Mouse (Mus musculus): Measurements from ENCODE around the gene Snx25.
"Not testable (repeated sequence)": the region's sequence is repeated elsewhere in the genome, so short reads cannot be mapped to it uniquely, and the experiment has no call there.

The Snx25 gene

DNA sequence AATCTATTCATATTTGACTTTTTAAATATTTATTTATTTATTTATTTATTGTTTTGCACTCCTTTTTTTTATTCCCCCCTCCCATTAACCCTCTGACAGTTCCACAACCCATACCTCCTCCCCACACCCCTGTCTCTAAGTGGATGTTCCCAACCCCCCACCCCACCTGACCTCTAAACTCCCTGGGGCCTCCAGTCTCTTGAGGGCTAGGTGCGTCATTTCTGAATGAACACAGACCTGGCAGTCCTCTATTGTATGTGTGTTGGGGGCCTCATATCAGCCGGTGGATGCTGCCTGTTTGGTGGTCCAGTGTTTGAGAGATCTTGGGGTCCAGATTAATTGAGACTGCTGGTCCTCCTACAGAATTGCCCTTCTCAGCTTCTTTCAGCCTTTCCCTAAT lies 16.4 kb downstream of the Snx25 start:
- not testable (repeated sequence) for DNase-seq

DNA sequence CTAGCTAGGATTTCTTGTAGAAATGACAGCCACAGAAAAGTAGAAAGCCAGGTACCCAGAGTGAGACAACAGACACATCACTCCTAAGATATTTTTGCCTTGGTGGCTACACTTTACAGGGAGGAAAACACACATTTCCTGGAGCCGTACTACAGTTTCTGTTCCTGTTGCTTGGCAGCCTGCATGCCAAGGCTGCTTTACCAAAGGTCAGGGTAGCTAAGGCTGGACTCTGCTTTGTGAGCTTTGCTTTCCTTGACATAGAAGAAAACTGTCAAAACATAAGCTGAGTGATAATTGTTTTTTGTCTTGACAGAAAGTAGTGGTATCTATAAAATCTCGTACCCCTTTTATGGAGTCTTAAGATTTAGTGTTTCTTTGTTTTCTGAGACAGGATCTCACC lies 21.5 kb downstream of the Snx25 start:
- peak; percentile 56 to 67 for DNase-seq

DNA sequence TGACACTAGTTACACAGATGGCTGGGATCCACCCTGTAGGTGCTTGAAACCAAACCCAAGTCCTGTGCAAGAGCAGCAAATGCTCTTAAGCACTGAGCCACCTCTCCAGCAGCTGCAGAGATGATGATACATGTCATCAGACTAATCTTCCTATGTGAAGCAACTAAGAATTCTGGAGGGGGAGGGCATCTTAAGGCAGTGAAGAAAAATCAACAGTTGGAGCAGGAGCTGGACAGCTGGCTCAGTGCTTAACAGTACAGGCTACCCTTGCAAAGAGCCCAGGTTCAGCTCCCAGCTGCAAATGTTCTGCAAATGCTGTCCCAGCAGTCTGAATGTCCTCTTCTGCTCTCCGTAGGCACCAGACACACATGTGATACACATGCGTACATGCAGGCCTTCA lies 29.5 kb downstream of the Snx25 start:
- DNase-seq: no peak

DNA sequence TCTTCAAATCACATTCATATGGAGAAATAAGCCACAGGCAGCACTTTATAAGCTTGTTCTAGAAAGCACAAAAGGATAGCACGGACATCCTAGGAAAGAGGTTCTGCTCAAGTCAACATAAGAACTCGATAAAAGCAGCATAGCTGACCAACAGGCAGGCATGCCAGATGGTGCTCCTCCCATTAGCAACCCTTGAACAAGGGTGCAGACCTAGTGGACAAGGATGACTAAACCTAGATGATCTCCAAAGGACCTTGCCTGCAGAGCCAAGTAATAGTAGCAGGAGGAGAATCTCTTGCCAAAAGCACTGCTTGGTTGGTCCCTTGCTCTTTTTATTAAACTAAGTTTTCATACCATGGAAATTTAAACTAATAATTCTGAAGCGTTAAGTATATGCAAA lies 32.8 kb downstream of the Snx25 start:
- DNase-seq: peak; percentile 48 to 53

DNA sequence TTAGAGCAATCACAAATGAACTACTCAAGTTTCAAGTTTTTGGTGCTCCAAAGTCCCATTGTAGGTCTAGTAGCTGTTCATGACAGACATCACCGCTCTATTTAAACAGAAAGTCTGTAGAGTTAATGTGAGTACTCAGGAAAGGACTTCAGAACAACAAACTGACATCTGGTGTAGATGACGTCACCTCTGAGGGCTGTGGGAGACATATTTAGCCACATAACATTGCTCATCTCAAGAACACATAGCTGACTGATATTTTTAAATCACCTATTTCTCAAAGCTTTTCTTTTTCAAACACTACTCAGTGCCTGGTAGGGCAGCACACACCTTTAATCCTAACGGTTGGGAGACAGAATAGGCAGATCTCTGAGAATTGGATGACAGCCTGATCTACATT lies 34.8 kb downstream of the Snx25 start:
- no peak for DNase-seq

DNA sequence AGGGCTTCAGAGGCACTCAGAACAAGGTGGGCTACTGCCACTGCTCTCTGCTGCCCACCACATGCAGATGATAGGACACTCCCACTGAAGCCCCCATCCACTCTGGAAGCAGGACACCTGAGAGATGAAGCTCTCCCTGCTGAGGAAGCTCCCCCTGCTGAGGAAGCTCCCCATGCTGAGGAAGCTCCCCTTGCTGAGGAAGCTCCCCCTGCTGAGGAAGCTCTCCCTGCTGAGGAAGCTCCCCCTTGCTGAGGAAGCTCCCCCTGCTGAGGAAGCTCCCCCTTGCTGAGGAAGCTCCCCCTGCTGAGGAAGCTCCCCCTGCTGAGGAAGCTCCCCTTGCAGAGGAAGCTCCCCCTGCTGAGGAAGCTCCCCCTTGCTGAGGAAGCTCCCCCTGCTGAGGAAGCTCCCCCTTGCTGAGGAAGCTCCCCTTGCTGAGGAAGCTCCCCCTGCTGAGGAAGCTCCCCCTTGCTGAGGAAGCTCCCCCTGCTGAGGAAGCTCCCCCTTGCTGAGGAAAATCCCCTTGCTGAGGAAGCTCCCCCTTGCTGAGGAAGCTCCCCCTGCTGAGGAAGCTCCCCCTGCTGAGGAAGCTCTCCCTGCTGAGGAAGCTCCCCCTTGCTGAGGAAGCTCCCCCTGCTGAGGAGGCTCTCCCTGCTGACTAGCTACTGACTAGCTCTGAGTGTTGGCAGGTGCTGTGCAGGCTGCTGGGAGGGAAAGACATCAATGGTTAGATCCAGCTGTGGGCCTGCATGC lies 38.4 kb downstream of the Snx25 start:
- not testable (repeated sequence) for DNase-seq

DNA sequence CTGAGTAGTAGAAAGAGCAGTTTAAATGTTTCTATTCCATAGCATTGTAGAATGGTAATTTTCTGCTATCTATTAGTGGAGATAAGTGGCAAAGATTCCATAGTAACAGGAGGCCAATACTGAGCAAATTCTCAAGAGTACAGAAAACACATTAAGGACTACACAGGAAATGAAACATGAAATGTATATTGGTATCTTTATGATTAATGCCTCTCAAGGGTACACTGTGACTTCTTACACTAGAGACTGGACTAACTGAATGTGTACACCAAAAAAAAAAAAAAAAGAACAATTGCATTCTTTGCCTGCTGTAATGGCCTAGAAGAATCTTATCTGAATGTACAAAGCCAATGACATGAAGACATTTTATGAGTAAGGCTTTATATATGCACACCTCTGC lies 44.3 kb downstream of the Snx25 start:
- no peak for DNase-seq

DNA sequence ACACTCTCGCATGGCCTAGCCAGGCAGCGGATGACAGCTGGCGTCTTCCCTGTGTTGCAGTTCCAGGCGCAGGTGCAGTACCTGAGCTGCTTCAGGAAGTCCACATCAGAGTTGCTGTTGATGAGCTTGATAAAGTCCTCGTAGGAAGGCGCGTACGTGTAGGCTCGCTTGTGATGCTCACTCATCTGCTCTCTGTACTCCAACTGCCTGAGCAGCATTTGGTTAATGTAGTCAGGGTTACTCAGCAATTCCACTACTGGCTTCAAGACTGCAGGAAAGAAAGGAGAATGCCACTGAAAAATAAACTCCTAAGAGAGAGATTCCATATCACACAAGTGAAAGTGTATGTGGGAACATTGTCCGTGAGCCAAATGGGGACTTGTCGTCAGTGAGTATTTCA lies 48.5 kb downstream of the Snx25 start:
- DNase-seq: no peak

DNA sequence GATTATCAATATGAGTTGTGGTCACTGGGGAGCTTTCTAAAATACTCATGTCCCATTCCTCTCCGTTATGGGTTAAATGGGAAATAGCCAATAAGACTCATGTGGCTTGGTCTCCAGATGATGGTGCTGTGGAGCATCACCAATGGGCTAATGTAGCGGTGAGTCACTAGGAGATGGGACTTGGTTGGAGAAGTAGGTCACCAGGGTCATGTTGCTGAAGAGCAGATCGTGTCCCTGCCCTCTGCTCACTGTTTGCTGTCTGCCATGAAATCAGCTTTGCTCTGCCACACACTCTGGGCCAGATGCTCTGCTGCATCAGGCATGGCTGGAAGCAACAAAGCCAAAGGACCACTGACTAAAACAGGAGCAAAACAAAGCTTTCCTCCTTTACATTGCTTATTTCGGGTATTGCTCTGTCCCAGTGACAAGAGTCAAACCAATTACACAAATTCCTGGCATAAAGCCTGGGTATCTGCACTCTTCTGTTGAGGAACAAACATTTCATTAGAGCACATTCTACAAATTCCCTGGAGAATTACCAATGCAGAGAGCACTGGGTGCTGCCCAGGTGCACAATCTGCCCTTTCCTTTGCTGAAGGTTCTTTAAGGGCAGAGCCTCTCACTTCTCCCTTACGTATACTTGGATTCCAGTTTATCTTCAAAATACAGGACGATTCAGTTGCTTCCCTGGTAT lies 59.1 kb downstream of the Snx25 start:
- peak; percentile 17 to 71 for DNase-seq

DNA sequence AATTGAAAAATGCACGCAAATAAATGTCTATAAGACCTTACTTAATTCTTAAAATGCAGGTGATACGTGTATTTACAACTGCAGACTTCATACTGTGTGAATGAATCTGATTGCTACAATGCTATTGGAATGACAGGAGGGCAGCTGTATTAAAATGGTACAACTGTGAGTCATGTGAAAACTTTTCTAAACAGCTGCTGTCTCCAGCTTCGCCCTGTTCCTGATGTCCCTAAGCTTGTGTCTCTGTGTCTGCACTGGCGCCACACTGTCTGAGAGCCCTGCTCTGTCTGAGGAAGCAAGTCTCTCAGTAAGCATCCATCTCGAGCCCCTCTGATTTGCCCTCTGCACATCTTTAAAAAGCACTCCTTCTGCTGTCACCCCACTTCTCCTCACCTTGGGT lies 68.8 kb downstream of the Snx25 start:
- no peak for DNase-seq

DNA sequence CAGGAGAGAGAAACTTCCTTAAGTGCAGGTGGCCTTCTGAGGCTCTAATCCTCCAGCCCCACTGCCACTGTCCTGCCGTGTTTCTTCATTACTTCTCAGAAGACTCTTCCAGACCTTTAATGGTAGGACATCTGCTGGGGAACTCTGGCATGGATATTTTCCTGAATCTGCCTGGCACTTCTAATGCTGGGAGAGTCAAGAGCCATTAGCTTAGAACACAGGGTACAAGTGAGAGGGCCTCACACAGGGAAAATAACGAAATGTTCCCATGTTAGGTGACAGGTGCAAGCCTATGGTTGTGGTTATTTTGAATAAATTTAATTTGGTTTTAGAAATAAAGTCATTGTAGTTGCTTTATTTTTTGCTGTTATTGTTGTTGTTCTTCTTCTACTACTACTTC lies 70.9 kb downstream of the Snx25 start:
- no peak for DNase-seq

DNA sequence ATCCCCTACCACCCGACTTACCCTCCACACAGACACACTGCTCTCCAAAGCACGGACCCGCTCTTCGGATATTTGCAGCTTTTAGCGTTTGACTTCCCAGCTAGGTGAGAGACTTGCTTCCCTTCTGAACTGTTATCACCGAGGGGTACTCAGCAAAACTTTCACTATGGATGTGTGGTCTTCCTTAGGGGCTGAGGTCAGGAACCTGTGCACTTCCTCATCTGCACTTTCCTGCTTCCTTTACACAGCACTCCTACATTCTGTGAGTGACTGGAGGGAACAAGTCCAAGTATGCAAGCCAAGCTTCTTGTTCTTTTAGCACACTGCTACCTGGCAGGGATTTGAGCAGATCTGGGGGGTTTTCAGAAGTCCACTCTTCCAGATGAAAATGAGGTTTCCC lies 73.1 kb downstream of the Snx25 start:
- no peak for DNase-seq

DNA sequence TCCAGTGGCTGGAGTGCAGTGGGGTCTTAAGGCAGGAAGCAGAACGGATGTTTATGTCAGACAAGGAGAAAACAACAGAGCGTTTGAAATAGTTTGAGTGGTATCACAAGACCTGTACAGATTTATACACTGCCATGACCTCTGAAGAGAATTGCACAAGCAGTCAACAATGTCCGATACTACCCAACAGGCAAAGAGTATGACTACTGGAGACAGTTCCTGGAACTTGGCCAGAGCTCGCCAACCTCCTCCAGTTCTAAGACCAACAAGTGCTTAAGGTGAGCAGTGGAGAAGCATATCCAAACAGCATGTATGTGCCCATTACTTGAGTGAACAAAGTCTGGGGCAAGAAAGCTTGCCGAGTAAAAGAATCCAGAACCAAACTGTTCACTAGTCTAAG lies 76.7 kb downstream of the Snx25 start:
- no peak for DNase-seq

DNA sequence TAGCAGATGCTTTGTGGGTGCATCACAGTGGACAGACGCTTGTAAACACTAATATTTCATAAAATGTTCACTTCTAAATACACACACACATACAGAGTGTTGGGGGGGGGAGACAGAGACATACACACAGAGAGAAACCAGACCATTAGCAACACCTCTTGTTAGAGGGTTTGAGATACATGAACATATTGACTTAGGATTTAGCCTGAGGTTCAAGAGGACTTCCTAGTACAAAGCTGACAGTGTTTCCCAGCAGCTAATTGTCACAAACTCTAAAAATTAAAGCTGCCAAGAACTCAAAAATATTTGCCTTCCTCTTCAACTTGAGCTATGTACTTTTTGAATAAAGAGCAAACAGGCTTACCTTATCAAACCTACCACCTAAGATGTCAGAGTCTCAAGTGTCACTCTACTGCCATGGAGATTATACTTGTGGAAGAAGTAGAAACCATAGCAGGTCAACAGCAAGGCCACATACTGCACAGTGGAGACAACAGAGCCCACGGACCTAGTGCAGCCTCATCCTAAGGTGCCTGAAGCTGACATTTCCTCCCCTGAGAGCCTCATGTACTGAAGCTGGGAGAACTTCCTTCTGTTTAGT lies 78.3 kb downstream of the Snx25 start:
- no peak for DNase-seq

DNA sequence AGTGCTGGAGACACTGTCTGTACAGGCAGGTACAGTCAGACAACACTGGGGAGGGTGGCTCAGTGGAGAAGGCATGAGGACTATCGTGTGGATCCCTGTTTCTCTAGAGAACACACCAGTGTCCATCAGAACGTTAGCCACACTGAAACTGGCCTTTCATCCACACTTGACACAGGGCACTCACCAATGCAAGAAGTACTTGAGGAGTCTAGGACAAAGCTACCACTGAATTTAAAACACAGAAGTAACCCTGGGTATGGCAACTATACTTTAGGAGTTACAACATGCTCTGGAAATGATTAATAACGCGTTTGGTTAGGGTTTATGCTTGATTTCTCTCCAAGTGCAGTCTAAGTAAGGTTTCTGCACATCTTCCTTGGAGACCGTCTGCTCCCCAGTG lies 79.2 kb downstream of the Snx25 start:
- DNase-seq: no peak

DNA sequence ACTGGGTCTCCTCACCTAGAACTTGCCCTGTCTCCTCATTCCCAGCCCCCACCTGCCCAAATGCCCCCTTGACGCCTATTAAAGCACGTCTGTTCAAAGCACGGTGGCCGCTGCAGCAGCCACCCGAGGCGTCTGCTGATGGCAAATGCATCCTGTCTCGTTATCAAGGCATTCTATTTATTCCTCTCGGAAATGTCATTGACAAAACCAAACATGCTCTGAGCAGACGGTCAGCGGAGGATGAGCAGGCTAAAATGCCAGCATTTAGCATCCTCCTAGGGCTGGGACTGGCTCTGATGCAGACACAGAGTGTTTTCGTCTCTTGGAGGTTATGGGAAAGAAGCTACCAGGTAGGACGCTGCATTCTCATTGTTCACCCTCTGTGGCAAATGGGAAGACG lies 111.7 kb downstream of the Snx25 start:
- DNase-seq: no peak

DNA sequence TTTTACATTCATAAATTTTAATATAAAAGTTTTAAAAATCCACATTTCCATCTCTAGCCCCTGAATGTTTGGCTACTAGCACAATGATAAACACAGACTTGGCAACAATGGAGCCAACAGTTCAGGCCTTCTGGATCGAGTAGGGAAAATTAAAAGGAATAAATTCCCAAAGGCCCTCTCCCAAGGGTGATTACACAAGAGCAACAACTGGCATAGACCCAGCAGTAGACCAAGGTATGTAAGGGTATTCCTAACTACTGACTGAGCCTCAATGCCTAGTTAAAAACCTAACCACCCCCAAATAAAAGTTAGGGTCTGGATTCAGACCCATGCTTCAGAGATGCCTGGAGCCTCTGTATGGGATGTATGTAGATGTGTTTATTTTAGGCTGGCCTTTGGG lies 112.3 kb downstream of the Snx25 start:
- DNase-seq: no peak

DNA sequence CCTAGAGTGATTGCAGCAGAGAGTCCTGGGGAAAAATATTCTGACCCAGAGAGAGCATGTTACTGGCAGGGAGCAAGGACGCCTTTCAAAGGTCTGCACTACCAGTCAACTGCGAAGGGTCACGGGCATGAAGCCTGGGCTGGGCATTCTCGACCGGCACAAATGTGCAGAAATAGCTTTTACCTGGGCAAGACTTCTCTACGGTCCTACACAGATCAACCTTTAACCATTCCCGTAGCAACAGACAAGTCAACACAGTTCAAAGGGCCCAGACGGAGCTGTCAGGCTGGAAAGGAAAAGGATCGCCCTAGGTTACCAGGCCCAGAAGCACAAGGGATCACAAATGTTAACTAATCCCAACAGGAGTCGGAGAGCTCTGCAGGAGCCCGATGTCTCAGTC lies 115.7 kb downstream of the Snx25 start:
- DNase-seq: peak; percentile 67 to 70

DNA sequence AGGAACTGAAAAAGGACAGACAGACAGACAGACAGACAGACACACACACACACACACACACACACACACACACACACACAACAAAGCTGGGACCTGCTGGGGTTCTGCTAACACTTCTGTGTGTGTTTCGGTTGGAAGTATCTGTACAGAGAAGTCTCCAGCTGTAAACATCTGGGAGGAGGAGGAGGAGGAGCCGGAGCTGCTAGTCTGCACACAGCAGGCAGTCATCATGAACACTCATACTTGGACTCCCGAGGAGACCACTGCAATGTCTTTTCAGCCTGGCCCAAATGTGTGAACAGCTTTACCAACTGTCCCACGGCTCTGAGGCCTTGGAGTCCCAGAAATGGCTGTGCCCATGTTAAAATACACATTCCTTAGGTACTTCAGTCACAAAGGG lies 127.6 kb downstream of the Snx25 start:
- no peak for DNase-seq

DNA sequence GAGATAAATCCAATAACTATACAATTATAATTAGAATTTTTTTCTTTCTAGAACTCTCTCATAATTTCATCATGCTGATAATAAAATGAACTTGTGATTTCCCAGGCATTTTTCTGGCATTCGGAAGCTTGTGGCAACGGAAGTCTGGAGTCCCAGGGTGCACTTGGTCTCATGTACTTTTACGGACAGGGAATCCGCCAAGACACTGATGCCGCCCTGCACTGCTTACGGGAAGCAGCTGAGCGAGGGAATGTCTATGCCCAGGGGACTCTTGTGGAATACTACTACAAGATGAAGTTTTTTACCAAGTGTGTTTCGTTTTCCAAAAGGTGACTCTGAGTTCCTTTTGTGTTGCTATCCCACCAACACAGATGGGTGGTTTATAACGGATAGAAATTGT lies 129.2 kb downstream of the Snx25 start:
- no peak for DNase-seq

DNA sequence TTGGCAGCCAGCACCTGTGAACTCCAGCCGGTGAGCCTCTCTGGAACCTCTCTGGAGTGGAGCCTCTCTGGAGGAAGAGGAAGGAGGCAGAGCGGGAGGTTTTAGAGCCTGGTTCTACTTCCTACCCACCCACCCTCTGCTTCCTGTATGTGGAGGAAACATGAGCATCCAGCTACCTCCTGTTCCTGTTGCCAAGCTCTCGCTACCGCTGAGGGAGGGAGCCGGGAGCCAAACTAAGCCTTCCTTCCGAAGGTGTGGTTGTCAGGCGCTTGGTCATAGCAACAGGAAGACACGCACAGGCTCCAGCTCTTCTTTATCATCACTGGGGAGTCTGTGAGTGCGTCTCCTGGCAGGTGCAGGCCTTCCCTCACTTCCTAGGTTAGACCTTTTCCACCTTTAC lies 129.8 kb downstream of the Snx25 start:
- peak in 1 of 2 experiments; percentile 12 for DNase-seq

DNA sequence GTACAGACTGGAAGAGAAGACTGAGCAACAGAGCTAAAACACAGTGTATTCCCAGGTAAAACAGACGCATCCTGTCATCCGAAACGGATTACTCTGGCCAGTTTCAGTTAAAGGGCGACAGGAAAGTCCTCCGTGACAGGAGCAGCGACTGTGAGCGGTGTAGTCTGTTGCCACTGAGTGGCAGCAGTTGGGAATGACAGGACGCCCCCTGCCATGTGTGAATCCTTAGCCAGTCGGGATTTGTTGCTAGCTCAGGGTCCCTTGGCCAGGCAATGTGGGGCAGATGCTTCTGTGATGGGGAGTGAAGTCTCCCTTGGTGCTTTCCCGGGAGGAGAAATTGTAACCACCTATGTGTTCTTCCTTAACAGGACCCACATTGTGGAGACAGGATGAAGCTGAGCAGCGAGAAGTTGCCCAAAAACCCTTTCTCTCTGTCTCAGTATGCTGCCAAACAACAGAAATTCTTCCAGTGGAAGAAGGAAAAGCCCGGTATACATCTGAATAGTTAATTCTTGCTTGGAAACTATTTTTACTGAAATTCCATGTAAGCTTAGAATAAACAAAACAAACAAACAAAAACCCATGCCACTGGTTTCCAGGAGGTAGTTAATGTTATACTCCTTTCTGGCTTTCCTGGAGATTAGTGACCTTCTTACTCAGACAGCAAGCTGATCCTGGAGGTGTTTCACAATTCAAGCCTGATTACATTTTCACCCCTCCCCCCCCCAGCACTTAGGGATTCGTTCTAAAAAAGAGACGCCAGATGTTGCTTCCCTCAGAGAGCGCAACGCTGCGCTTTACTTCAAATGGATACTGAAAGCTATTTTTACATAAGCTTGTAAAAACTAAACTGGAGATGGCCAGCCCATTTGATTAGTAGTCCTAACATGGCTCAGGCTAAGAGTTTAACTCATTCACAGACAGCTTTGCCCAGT lies 140.9 kb downstream of the Snx25 start:
- peak; percentile 28 to 61 for DNase-seq

DNA sequence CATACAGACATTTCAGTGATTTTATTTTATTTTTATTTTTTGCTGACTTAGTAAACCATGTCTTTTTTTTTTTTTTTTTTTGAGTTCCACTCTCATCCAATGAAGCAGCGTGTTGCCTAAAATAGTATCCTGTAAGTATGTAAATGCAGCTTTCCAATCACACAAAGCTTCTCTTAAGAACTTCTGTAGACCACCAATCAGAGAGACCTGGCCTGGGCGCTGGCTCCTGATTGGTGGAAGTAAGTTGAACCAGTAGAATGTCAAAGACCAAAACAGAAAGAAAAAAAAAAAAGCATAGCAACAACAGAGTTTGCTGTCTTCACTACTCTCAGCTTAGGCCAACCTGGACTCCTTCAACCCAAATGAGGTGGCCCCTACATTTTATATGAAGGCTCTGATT lies 141.7 kb downstream of the Snx25 start:
- peak; percentile 10 to 18 for DNase-seq

Data from kidney, postnatal 36 days (tissue).